Mouse (Mus musculus): ENCODE measurements around the gene Zc3h12d. TPM values are rescaled to one million over a fixed set of nuclear protein-coding genes. Genes with fewer than 3 reads are reported as not detected.

Zc3h12d gene
- polyA plus RNA-seq, 1 experiment from 2014 or later = not detected

DNA sequence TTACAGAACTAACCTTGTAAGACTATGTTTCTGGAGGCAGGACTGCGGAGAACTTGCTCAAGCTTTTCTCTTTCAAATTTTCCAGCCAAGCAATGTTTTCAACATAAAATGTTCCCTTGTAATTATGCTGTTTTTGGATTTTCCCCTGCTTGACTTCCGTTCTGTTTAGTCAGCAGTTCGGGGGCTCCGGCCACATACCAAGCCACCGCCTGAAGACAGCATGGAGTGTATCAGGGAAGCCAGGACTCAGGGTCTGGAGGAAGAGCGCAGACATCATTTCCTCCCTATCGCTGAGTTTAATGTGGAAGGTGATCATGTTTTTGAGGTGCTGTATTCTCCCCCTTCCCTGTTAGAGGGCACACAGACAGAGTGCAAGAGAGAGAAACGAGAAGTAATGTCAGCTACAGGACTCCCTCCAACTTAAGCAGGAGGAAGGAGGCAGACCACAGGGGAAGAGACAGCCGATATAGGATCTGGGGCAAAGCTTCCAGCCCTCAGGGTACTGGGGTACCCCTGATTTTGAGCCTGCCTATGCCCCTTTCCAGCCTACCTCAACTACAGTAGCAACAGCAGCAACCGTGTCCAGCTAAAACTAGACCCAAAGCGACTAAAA is 56.1 kb downstream of the Zc3h12d start:
- H3K4me2 ChIP-seq = no peak overlapping the region
- no peaks in the 10 kb centered on the region for H3K36me3 ChIP-seq (replicated peaks)
- H3K9me3 ChIP-seq = no peaks in the 10 kb centered on the region
- no peak overlapping the region for H3K27ac ChIP-seq
- H3K27me3 ChIP-seq = no peaks in the 10 kb centered on the region
- no peak for ATAC-seq (ENCODE audit: low FRiP score)
- no peaks in the 10 kb centered on the region for H3K4me1 ChIP-seq
- WGBS = 84% methylated on average over 11 of the region's 11 CpGs
- H3K4me3 ChIP-seq (replicated peaks) = no peak overlapping the region
- H3K9ac ChIP-seq = no peak overlapping the region

DNA sequence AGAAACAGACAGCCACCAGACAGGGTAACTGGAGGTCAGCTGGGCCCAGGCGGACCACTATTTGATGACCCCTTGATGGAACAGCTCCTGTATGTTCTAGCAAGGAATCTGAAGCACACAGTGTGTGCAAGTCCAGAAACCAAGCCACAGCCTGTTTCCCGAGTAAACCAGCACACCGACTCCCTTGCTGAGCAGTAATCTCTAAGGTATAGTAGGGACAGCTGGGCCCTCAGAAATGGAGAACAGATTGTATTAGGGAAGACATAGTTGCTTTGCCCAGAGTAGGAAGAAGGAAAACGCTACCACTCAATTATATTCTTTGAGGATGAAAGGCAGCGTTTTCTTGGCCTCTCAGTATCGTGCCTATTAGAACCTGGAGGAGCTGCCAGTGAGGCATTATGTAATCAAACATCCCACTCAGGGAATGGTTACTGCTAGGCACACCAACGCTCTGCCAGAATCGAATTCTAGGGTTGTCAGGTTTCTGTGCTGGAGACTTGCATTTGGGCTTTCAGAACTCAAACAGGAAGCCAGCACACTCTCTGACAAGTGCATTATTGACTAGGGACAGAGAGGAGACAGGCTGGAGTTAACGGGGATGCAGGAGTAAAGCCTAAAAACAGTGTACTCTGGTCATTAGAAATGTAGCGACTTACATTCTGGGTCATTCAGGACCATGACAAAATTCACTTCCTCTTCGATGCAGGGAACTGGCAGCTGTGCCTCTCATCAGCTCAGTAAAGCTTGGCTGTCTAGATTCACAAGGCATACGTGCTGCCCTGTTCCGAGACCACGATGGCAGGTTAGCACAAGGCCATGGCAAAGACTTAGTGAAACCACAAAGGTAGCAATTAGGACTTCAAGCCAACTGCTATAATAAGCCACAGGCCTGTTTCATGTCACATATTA is 68.7 kb downstream of the Zc3h12d start:
- H3K4me2 ChIP-seq = no peak overlapping the region
- ATAC-seq (ENCODE audit: low FRiP score) = no peak
- no peaks in the 10 kb centered on the region for H3K9me3 ChIP-seq
- no peak overlapping the region for H3K9ac ChIP-seq
- peaks cover 42% of the 10 kb centered on the region for H3K36me3 ChIP-seq (replicated peaks)
- H3K4me1 ChIP-seq = no peaks in the 10 kb centered on the region
- no peak overlapping the region for H3K27ac ChIP-seq
- 92% methylated on average over 14 of the region's 14 CpGs for WGBS
- no peak overlapping the region for H3K4me3 ChIP-seq (replicated peaks)
- H3K27me3 ChIP-seq = no peaks in the 10 kb centered on the region

- Histone ChIP-seq H3K9ac (no peak overlapping the region), H3K36me3 (replicated peaks) (peaks cover 68% of the 10 kb centered on the region), H3K4me2 (no peak overlapping the region), H3K4me1 (no peaks in the 10 kb centered on the region), H3K4me3 (replicated peaks) (no peak overlapping the region), H3K9me3 (no peaks in the 10 kb centered on the region), H3K27me3 (no peaks in the 10 kb centered on the region), H3K27ac (no peak overlapping the region)
- WGBS = 94% methylated on average over 5 of the region's 5 CpGs
- ATAC-seq (ENCODE audit: low FRiP score) = no peak
These were observed 71.9 kb downstream of the Zc3h12d start for GRCm38 (mm10) chr10:7904157-7904556.

GRCm38 (mm10) chr10:7907151-7907550 is 74.9 kb downstream of the Zc3h12d start:
- Histone ChIP-seq H3K36me3 (replicated peaks) (peaks cover 64% of the 10 kb centered on the region), H3K4me2 (no peak overlapping the region), H3K27ac (no peak overlapping the region), H3K9me3 (no peaks in the 10 kb centered on the region), H3K27me3 (no peaks in the 10 kb centered on the region), H3K4me3 (replicated peaks) (no peak overlapping the region), H3K9ac (no peak overlapping the region), H3K4me1 (peaks cover under 1% of the 10 kb centered on the region; the same call in 1 of the 2 replicates)
- no peak for ATAC-seq (ENCODE audit: low FRiP score)
- 88% methylated on average over 12 of the region's 12 CpGs for WGBS

- no peak overlapping the region for H3K4me3 ChIP-seq (replicated peaks)
- 78% methylated on average over 10 of the region's 10 CpGs for WGBS
- H3K4me1 ChIP-seq = peaks cover 2% of the 10 kb centered on the region; the same call in 1 of the 2 replicates
- H3K9me3 ChIP-seq = no peaks in the 10 kb centered on the region
- H3K36me3 ChIP-seq (replicated peaks) = peaks cover 35% of the 10 kb centered on the region
- no peak for ATAC-seq (ENCODE audit: low FRiP score)
- H3K4me2 ChIP-seq = no peak overlapping the region
- no peak overlapping the region for H3K27ac ChIP-seq
- no peak overlapping the region for H3K9ac ChIP-seq
- H3K27me3 ChIP-seq = no peaks in the 10 kb centered on the region
These were observed 79.0 kb downstream of the Zc3h12d start for GRCm38 (mm10) chr10:7911268-7911667.

Small RNAs within 50 kb of the gene (microRNA-seq; reads per million reads assigned to microRNA genes)
- 1.7 reads per million for gene Mir5104

Other genes starting within 250 kb of the Zc3h12d start
- gene Lrp11, start 242.7 kb upstream of the Zc3h12d start, polyA plus RNA-seq (2016; fragmentation: Nextera tagmentation; extraction: Ambion mirVana) = 20.1 and 25.7 TPM in 2 replicates
- gene Nup43, start 165.0 kb upstream of the Zc3h12d start, polyA plus RNA-seq (2016; fragmentation: Nextera tagmentation; extraction: Ambion mirVana) = 54.0 and 59.7 TPM in 2 replicates
- 135 and 139 TPM in 2 replicates for gene Pcmt1, start 151.3 kb upstream of the Zc3h12d start, polyA plus RNA-seq (2016; fragmentation: Nextera tagmentation; extraction: Ambion mirVana)
- gene Lats1, start 151.3 kb upstream of the Zc3h12d start, polyA plus RNA-seq (2016; fragmentation: Nextera tagmentation; extraction: Ambion mirVana) = 15.0 and 17.5 TPM in 2 replicates
- 59.1 and 59.8 TPM in 2 replicates for gene Katna1, start 106.5 kb upstream of the Zc3h12d start, polyA plus RNA-seq (2016; fragmentation: Nextera tagmentation; extraction: Ambion mirVana)
- 53.4 and 55.6 TPM in 2 replicates for gene Ginm1, start 39.6 kb upstream of the Zc3h12d start, polyA plus RNA-seq (2016; fragmentation: Nextera tagmentation; extraction: Ambion mirVana)
- gene Ppil4, start 39.6 kb upstream of the Zc3h12d start, polyA plus RNA-seq (2016; fragmentation: Nextera tagmentation; extraction: Ambion mirVana) = 52.4 and 55.1 TPM in 2 replicates
- gene Tab2, start 123.8 kb downstream of the Zc3h12d start, polyA plus RNA-seq (2016; fragmentation: Nextera tagmentation; extraction: Ambion mirVana) = 20.5 and 20.9 TPM in 2 replicates

Measured in forebrain, embryonic 12.5 days (tissue).